Mouse (Mus musculus): ENCODE data around the gene Agpat4. TPM values are rescaled to one million over a fixed set of nuclear protein-coding genes. Genes with fewer than 3 reads are reported as not detected.

The Agpat4 gene
- polyA plus RNA-seq, 1 experiment from 2014 or later = 31.6 TPM

DNA sequence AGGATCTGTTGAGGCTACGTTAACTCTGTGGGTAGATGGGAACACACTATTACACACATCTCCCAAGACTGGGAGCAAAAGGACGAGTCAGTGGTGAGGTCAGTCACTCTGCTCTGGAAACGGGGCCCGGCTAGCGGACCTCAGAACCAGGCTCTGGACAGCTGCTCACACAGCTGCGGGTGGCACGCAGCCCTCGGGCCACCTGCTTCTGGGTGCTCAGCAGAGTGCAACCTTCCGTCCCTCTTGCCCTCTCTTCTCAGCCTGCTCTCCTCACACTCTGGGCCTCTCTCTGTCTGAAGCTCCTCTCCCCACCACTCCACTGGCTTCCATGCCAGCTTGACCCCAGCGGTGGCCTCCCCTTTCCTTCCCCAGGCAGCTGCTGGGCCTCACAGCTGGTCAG, 150.0 kb downstream of the Agpat4 start:
- Histone ChIP-seq H3K4me3 (no peak overlapping the region), H3K27ac (no peak overlapping the region), H3K27me3 (replicated peaks) (no peaks in the 10 kb centered on the region), H3K36me3 (peaks cover 26% of the 10 kb centered on the region), H3K9me3 (replicated peaks) (no peaks in the 10 kb centered on the region), H3K4me2 (no peak overlapping the region), H3K4me1 (peaks cover 15% of the 10 kb centered on the region), H3K9ac (no peak overlapping the region)
- ATAC-seq = no peak
- 84% methylated on average over 10 of the region's 10 CpGs for WGBS (ENCODE audit: insufficient replicate concordance)

Other genes starting within 250 kb of the Agpat4 start
- gene Map3k4, start 200.1 kb downstream of the Agpat4 start, polyA plus RNA-seq (2016; fragmentation: Nextera tagmentation; extraction: Ambion mirVana) = 23.0 and 24.2 TPM in 2 replicates